Mouse (Mus musculus): ENCODE data around the gene Ccdc13. TPM values are rescaled to one million over a fixed set of nuclear protein-coding genes. Genes with fewer than 3 reads are reported as not detected.
A peak's percentile ranks its signal among the peaks of the same experiment; 100 is the strongest.

Gene Ccdc13
- total and polyA plus RNA-seq, 2 experiments from 2014 or later: 0.34 TPM; not detected in 1

GRCm38 (mm10) chr9:121802747-121803146 lies 36.5 kb downstream of the Ccdc13 start:
- Histone ChIP-seq H3K4me1 (ENCODE audit: control insufficient read depth, insufficient read depth) (peaks cover 7% of the 10 kb centered on the region; the same call in 1 of the 2 replicates), H3K9me3 (replicated peaks; ENCODE audit: control insufficient read depth, low read length) (no peaks in the 10 kb centered on the region), H3K4me3 (ENCODE audit: low read depth, low read length) (no peak overlapping the region), H3K36me3 (replicated peaks; ENCODE audit: control insufficient read depth, insufficient read depth, low read length) (no peaks in the 10 kb centered on the region), H3K27me3 (ENCODE audit: control insufficient read depth, insufficient read depth, low read length) (no peaks in the 10 kb centered on the region), H3K9ac (replicated peaks; ENCODE audit: low read depth, low read length) (no peak overlapping the region), H3K27ac (ENCODE audit: low read depth) (no peak overlapping the region), H3K4me2 (ENCODE audit: low read depth, low read length) (no peak overlapping the region)
- 49% methylated on average over 7 of the region's 7 CpGs for WGBS
- ATAC-seq (ENCODE audit: insufficient read depth, low read depth) (no peak), DNase-seq (ENCODE audit: low spot score) (no peak)
- no peak for TF ChIP-seq CTCF (IDR thresholded peaks at IDR 0.05; ENCODE audit: low read depth)
- TF ChIP-seq EP300 (IDR thresholded peaks at IDR 0.05; ENCODE audit: low read depth): no peak

GRCm38 (mm10) chr9:121798887-121799520 lies 40.3 kb downstream of the Ccdc13 start:
- TF ChIP-seq EP300 (IDR thresholded peaks at IDR 0.05; ENCODE audit: low read depth) (no peak), CTCF (IDR thresholded peaks at IDR 0.05; ENCODE audit: low read depth) (no peak)
- no peak overlapping the region for H3K9ac ChIP-seq (replicated peaks; ENCODE audit: low read depth, low read length)
- H3K4me2 ChIP-seq (ENCODE audit: low read depth, low read length): no peak overlapping the region
- no peak overlapping the region for H3K27ac ChIP-seq (ENCODE audit: low read depth)
- H3K4me3 ChIP-seq (ENCODE audit: low read depth, low read length): no peak overlapping the region
- no peaks in the 10 kb centered on the region for H3K27me3 ChIP-seq (ENCODE audit: control insufficient read depth, insufficient read depth, low read length)
- ATAC-seq (ENCODE audit: insufficient read depth, low read depth): no peak
- H3K9me3 ChIP-seq (replicated peaks; ENCODE audit: control insufficient read depth, low read length): no peaks in the 10 kb centered on the region
- H3K4me1 ChIP-seq (ENCODE audit: control insufficient read depth, insufficient read depth): peaks cover 21% of the 10 kb centered on the region
- DNase-seq (ENCODE audit: low spot score): no peak
- WGBS: 45% methylated on average over 5 of the region's 6 CpGs
- no peaks in the 10 kb centered on the region for H3K36me3 ChIP-seq (replicated peaks; ENCODE audit: control insufficient read depth, insufficient read depth, low read length)

- no peak for ATAC-seq (ENCODE audit: insufficient read depth, low read depth)
- H3K36me3 ChIP-seq (replicated peaks; ENCODE audit: control insufficient read depth, insufficient read depth, low read length): no peaks in the 10 kb centered on the region
- no peak overlapping the region for H3K4me3 ChIP-seq (ENCODE audit: low read depth, low read length)
- no peak overlapping the region for H3K9ac ChIP-seq (replicated peaks; ENCODE audit: low read depth, low read length)
- DNase-seq (ENCODE audit: low spot score): no peak
- H3K4me1 ChIP-seq (ENCODE audit: control insufficient read depth, insufficient read depth): peaks cover 28% of the 10 kb centered on the region
- TF ChIP-seq EP300 (IDR thresholded peaks at IDR 0.05; ENCODE audit: low read depth) (no peak), CTCF (IDR thresholded peaks at IDR 0.05; ENCODE audit: low read depth) (no peak)
- no peaks in the 10 kb centered on the region for H3K9me3 ChIP-seq (replicated peaks; ENCODE audit: control insufficient read depth, low read length)
- WGBS: 25% methylated on average over 12 of the region's 12 CpGs
- H3K27me3 ChIP-seq (ENCODE audit: control insufficient read depth, insufficient read depth, low read length): no peaks in the 10 kb centered on the region
- no peak overlapping the region for H3K27ac ChIP-seq (ENCODE audit: low read depth)
- H3K4me2 ChIP-seq (ENCODE audit: low read depth, low read length): no peak overlapping the region
Measured at GRCm38 (mm10) chr9:121797722-121798121, 41.5 kb downstream of the Ccdc13 start.

- H3K27me3 ChIP-seq (ENCODE audit: control insufficient read depth, insufficient read depth, low read length): no peaks in the 10 kb centered on the region
- H3K36me3 ChIP-seq (replicated peaks; ENCODE audit: control insufficient read depth, insufficient read depth, low read length): no peaks in the 10 kb centered on the region
- H3K27ac ChIP-seq (ENCODE audit: low read depth): peak overlapping the region; percentile 76
- no peak overlapping the region for H3K9ac ChIP-seq (replicated peaks; ENCODE audit: low read depth, low read length)
- H3K4me2 ChIP-seq (ENCODE audit: low read depth, low read length): no peak overlapping the region
- 67% methylated on average over 1 of the region's 1 CpGs for WGBS
- ATAC-seq (ENCODE audit: insufficient read depth, low read depth) (peak; percentile 66), DNase-seq (ENCODE audit: low spot score) (peak; percentile 67)
- H3K9me3 ChIP-seq (replicated peaks; ENCODE audit: control insufficient read depth, low read length): no peaks in the 10 kb centered on the region
- H3K4me3 ChIP-seq (ENCODE audit: low read depth, low read length): no peak overlapping the region
- TF ChIP-seq EP300 (IDR thresholded peaks at IDR 0.05; ENCODE audit: low read depth) (no peak), CTCF (IDR thresholded peaks at IDR 0.05; ENCODE audit: low read depth) (no peak)
- H3K4me1 ChIP-seq (ENCODE audit: control insufficient read depth, insufficient read depth): peaks cover 40% of the 10 kb centered on the region
Measured at GRCm38 (mm10) chr9:121794972-121795539, 44.2 kb downstream of the Ccdc13 start.

- Histone ChIP-seq H3K9me3 (replicated peaks; ENCODE audit: control insufficient read depth, low read length) (no peaks in the 10 kb centered on the region), H3K4me1 (ENCODE audit: control insufficient read depth, insufficient read depth) (peaks cover 33% of the 10 kb centered on the region), H3K4me3 (ENCODE audit: low read depth, low read length) (peak within 1 kb of the TSS; percentile 43), H3K9ac (replicated peaks; ENCODE audit: low read depth, low read length) (peak within 1 kb of the TSS; percentile 47), H3K27me3 (ENCODE audit: control insufficient read depth, insufficient read depth, low read length) (no peaks in the 10 kb centered on the region), H3K27ac (ENCODE audit: low read depth) (peak within 1 kb of the TSS; percentile 92), H3K36me3 (replicated peaks; ENCODE audit: control insufficient read depth, insufficient read depth, low read length) (0 out of 2 replicates have a peak, but pooled peaks cover 7% of the 10 kb centered on the region), H3K4me2 (ENCODE audit: low read depth, low read length) (peak within 1 kb of the TSS; percentile 72)
- peak; percentile 60 for ATAC-seq (ENCODE audit: insufficient read depth, low read depth)
- 22% methylated on average over 23 of the region's 24 CpGs for WGBS
- TF ChIP-seq CTCF (IDR thresholded peaks at IDR 0.05; ENCODE audit: low read depth) (0 out of 2 replicates have a peak, but pooled peaks have one; percentile 1), EP300 (IDR thresholded peaks at IDR 0.05; ENCODE audit: low read depth) (no peak)
- DNase-seq (ENCODE audit: low spot score): peak; percentile 44
Measured at GRCm38 (mm10) chr9:121791757-121792521, 47.3 kb downstream of the Ccdc13 start, which contains the start of gene Hhatl. Gene Hhatl, minus strand, starts transcription at chr9:121792507.
